Mouse (Mus musculus) Patski (cell line): ENCODE results near the gene Hk1. TPM values are rescaled to one million over a fixed set of nuclear protein-coding genes. Genes with fewer than 3 reads are reported as not detected.

Experiments used
- ATAC-seq: fragments of 100-300 bp; one replicate; pipeline ENCODE4 v1.8.0; 2021
- CTCF ChIA-PET: fragments of 350-600 bp; sonication (Branson Sonifier 250); formaldehyde crosslinking; loops from one replicate; lab custom pipeline; 2022; ENCODE audit warnings: inconsistent platforms; lab: Charles Lee
- POLR2A ChIA-PET: fragments of 350-600 bp; sonication (Branson Sonifier 250); formaldehyde crosslinking; loops from one replicate; lab custom pipeline; 2022; ENCODE audit warnings: antibody characterized with exemption, inconsistent platforms; lab: Charles Lee
- DNase-seq: peaks from one replicate; pipeline ENCODE4 v3.0.0-alpha.2; 2011; ENCODE audit warnings: low read depth, low spot score
- H3K27me3 ChIP-seq: fragments of 371-371 bp; one replicate; pipeline ENCODE4 v1.5.1; 2021
- CTCF ChIP-seq: fragments of 100-300 bp; IDR thresholded peaks from one replicate; pipeline ENCODE4 v1.5.1; 2021
- in situ Hi-C: fragments of 300-500 bp; cut with MboI; formaldehyde crosslinking; loops from 3 replicates; pipeline ENCODE4 v1.11.1; 2018; ENCODE audit warnings: low pct_unique_long_range_greater_than_20kb, mixed read lengths
- polyA plus RNA-seq: library from polyadenylated mRNA; unstranded; gene quantifications from one replicate; pipeline ENCODE4 v1.2.3, GENCODE M21; 2021

Hk1 gene
- polyA plus RNA-seq, 1 experiment from 2014 or later: 240 TPM

- no peak for TF ChIP-seq CTCF
- ATAC-seq (no peak), DNase-seq (no peak)
- H3K27me3 ChIP-seq: no peaks in the 10 kb centered on the region
- in situ Hi-C loops: loop anchor here (10.0 kb wide), 1 partner anchor 106 kb away; no protein-coding TSS in a partner anchor
- ChIA-PET CTCF (no interaction called here), POLR2A (no interaction called here)
These were observed 100.6 kb downstream of the Hk1 start for GRCm38 (mm10) chr10:62279066-62279465.

- CTCF ChIA-PET: no interaction called here
- no peak for TF ChIP-seq CTCF
- DNase-seq: no peak
- POLR2A ChIA-PET: interaction anchor here (0.7 kb wide), 1 partner anchor 17 kb away, joined by 3 read pairs; no protein-coding TSS in a partner anchor
- in situ Hi-C loops: loop anchor here (10.0 kb wide), 1 partner anchor 107 kb away; no protein-coding TSS in a partner anchor
- no peaks in the 10 kb centered on the region for H3K27me3 ChIP-seq
- no peak for ATAC-seq
These were observed 102.0 kb downstream of the Hk1 start for GRCm38 (mm10) chr10:62277499-62278293.

DNA sequence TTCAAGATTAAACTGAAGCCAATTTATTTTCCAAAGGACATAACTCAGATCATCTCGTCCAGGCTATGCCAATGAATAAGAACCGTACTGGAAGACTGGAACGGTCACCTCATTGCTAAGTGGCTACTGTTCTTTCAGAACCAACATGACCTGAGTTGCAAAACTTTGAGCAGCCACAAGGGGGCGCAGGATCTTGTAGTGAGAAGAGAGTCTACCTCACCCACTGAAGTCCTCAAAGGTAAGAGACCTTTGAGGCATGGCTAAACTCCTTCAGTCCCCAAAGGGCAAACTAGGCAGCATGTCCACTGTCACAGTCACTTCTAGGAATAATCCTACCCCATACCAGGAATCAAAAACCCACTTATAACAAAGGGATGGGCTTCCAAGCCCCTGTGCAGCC lies 104.5 kb downstream of the Hk1 start:
- ChIA-PET POLR2A (no interaction called here), CTCF (no interaction called here)
- peak; percentile 84 for TF ChIP-seq CTCF
- H3K27me3 ChIP-seq: no peaks in the 10 kb centered on the region
- DNase-seq: peak; percentile 24
- peak; percentile 58 for ATAC-seq
- in situ Hi-C loops: loop anchor here (10.0 kb wide), 1 partner anchor 110 kb away; no protein-coding TSS in a partner anchor

DNA sequence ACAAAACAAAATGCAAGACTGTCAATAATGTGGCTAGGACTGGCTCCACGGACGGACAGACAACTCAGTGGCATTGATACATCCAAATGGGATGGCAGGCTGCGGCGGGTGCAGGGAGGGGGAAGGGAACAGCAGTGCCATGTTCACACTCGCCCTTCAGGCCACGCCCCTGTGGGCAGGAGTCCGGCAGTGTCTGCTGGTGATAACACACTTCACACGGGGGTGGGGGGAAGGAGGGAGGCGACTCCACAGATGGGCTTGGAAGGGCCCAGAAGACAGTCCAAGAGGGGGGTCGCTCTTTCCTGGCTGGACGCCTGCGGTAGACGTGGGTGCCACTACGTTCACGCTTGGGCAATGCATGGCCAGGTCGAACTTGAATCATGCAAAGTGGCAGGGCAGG lies 110.4 kb downstream of the Hk1 start:
- no peaks in the 10 kb centered on the region for H3K27me3 ChIP-seq
- POLR2A ChIA-PET: no interaction called here
- in situ Hi-C loops: no loop called here
- ATAC-seq: no peak
- no peak for TF ChIP-seq CTCF
- no peak for DNase-seq
- CTCF ChIA-PET: no interaction called here

GRCm38 (mm10) chr10:62264299-62264698 lies 115.4 kb downstream of the Hk1 start:
- in situ Hi-C loops: no loop called here
- ATAC-seq: no peak

DNA sequence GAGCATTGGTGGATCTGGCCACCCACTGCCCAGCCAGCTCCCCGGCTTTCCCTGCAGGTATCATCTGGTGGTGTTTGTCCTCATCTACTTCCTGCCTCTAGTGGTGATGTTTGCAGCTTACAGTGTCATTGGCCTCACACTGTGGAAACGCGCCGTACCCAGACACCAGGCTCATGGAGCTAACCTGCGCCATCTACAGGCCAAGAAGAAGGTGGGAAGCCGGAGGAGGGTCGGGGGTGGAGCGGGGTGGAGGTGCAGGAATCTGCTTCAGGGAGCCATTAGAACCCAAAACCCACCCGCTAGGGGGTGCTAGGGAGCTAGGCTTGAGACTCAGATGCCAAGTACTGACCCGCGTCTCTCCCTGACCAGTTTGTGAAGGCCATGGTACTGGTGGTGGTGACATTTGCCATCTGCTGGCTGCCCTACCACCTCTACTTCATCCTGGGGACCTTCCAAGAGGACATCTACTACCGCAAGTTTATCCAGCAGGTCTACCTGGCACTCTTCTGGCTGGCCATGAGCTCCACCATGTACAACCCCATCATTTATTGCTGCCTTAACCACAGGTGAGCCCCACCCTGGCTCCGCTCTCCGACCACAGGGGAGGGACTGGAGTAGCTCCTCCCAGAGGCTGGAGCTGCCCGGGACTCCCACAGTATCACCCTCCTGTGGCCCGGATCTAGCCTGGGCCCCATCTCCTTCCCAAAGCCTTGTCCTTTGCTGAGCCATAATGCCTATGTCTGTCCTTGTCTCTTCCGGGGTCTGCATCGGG lies 118.4 kb downstream of the Hk1 start:
- peak; percentile 93 for TF ChIP-seq CTCF
- DNase-seq (peak; percentile 33), ATAC-seq (peak; percentile 89)
- POLR2A ChIA-PET: interaction anchor here (0.6 to 1.1 kb wide), 4 partner anchors 13 to 70 kb away, joined by 3 to 5 read pairs (median 3); no protein-coding TSS in a partner anchor
- in situ Hi-C loops: no loop called here
- CTCF ChIA-PET: interaction anchor here (0.6 to 3.5 kb wide), 12 partner anchors 9 to 151 kb away, joined by 3 to 29 read pairs (median 4); partner anchors contain the start of gene Hk1
- no peaks in the 10 kb centered on the region for H3K27me3 ChIP-seq

More at GRCm38 (mm10) chr10:62264299-62264698, 115.4 kb downstream of the Hk1 start:
- ChIA-PET POLR2A (no interaction called here), CTCF (interaction anchor here (1.5 kb wide), 1 partner anchor 81 kb away, joined by 4 read pairs; no protein-coding TSS in a partner anchor)
- DNase-seq: no peak
- H3K27me3 ChIP-seq: no peaks in the 10 kb centered on the region
- TF ChIP-seq CTCF: no peak

DNA sequence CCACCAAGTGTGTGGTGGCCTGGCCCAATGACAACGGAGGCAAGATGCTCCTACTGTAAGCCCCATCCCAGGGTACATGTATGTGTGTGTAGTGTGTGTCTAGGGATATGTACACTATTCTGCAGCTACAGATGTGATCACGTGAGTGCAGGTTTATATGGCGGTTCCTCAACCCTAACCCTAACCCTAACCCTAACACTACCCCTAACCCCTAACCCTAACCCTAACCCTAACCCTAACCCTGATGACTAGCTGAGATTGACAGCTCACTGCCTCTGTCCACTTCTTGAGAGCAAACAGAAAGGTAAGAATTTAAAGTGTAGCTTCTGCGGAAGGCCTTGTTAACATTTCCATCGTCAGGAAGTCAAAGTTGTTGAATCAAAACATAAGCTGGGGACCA lies 121.4 kb downstream of the Hk1 start:
- H3K27me3 ChIP-seq: no peaks in the 10 kb centered on the region
- POLR2A ChIA-PET: no interaction called here
- DNase-seq (no peak), ATAC-seq (no peak)
- in situ Hi-C loops: no loop called here
- CTCF ChIA-PET: interaction anchor here (1.4 kb wide), 1 partner anchor 152 kb away, joined by 5 read pairs; no protein-coding TSS in a partner anchor
- TF ChIP-seq CTCF: no peak

DNA sequence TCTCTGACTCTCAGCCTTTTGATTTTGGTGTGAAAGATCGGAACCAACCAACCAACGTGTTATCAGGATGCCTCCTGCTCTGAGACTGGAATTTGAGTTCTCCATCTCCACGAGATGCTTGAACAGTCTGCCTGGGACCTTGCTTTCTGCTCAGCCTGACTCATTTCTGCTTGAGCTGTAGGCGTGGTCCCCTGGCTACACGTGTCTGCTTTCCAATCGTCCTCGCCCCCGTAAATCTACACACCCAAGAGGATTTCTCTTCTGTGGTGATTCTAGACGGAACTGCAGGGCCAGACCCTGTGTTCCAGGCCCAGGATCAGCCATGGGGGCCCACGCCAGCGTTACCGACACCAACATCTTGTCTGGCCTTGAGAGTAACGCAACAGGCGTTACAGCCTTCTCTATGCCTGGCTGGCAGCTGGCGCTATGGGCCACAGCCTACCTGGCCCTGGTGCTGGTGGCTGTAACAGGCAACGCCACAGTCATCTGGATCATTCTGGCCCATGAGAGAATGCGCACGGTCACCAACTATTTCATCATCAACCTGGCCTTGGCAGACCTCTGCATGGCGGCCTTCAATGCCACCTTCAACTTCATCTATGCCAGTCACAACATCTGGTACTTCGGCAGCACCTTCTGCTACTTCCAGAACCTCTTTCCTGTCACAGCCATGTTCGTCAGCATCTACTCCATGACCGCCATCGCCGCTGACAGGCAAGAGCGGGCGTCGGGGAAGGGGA lies 127.0 kb downstream of the Hk1 start:
- no peaks in the 10 kb centered on the region for H3K27me3 ChIP-seq
- ChIA-PET POLR2A (no interaction called here), CTCF (no interaction called here)
- no peak for TF ChIP-seq CTCF
- in situ Hi-C loops: no loop called here
- ATAC-seq: no peak
- DNase-seq: no peak

DNA sequence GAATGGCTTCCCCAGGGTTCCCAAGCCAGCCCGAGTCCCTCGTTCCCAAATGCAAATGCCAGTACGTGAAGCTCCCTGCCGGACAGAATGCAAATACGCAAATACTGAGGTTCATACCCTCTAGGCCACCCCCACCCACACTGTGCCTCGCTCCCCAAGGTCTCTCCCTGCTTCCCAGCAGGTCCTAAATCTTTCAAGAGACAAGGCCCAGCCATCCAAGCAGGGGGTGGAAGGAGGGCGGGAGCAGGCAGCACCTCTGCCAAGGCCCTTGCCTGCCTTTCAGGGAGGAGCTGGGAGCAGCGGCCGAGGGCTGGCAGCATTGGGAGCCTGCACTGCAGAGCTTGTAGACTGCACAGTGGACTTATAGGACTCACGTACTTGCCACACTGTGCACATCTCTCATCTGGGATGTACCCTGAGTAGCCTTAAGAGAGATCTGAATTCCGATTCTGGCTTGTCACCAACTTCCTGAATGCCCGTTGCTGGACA lies 127.7 kb downstream of the Hk1 start, which contains the start of gene Tacr2:
Gene Tacr2 (plus strand): TSS at position 439 of the 489 bp plus-strand sequence.
- H3K27me3 ChIP-seq: no peaks in the 10 kb centered on the region
- no peak for ATAC-seq
- CTCF ChIA-PET: no interaction called here
- in situ Hi-C loops: no loop called here
- DNase-seq: no peak
- no peak for TF ChIP-seq CTCF
- POLR2A ChIA-PET: no interaction called here
